ENCODE assay signal across 28 mouse cellular contexts in genomic region chr8:128260836-128261235, GRCm38 (mm10).
DNase-seq lines count a peak whose midpoint lies in the region; ATAC-seq lines count a peak whose summit lies in the region.
"Had no signal": no experiment of that assay in that cellular context is flagged by ENCODE, and none has a peak within 500 bp of the region (broad histone marks: within the 10 kb centered on the region; RNA-seq: fewer than 3 reads in every experiment).

No protein-coding gene starts in this region.

- H3K4me2 ChIP-seq in forebrain, embryonic 16.5 days (ENCODE audit: low read length): no peak overlapping the region
- H3K4me2 ChIP-seq in forebrain, embryonic 12.5 days: no peak overlapping the region
- H3K4me2 ChIP-seq: embryonic facial prominence, embryonic 13.5 days; forebrain, embryonic 13.5 days; heart, embryonic 12.5 days; heart, embryonic 15.5 days; hindbrain, embryonic 14.5 days had no signal

- no peak overlapping the region for H3K9ac ChIP-seq in forebrain, embryonic 16.5 days (replicated peaks; ENCODE audit: low read depth, low read length)
- no peak overlapping the region for H3K9ac ChIP-seq in forebrain, embryonic 12.5 days
- H3K9ac ChIP-seq: embryonic facial prominence, embryonic 13.5 days; forebrain, embryonic 13.5 days; forebrain, postnatal 0 days; heart, embryonic 12.5 days; heart, embryonic 15.5 days; hindbrain, embryonic 14.5 days had no signal

- H3K27me3 ChIP-seq in forebrain, embryonic 16.5 days (replicated peaks; ENCODE audit: control insufficient read depth, insufficient read depth, low read length): no peaks in the 10 kb centered on the region
- H3K27me3 ChIP-seq in forebrain, embryonic 12.5 days: no peaks in the 10 kb centered on the region
- H3K27me3 ChIP-seq: embryonic facial prominence, embryonic 13.5 days; forebrain, embryonic 13.5 days; heart, embryonic 12.5 days; heart, embryonic 15.5 days had no signal

- peaks cover 8% of the 10 kb centered on the region for H3K4me1 ChIP-seq in forebrain, embryonic 16.5 days (replicated peaks; ENCODE audit: control insufficient read depth, insufficient read depth, low read length)
- peaks cover 18% of the 10 kb centered on the region for H3K4me1 ChIP-seq in forebrain, embryonic 12.5 days
- H3K4me1 ChIP-seq: heart, embryonic 12.5 days had no signal

- peak; percentile 6 for DNase-seq in cerebellum, adult 9-10 months
- no peak for DNase-seq in cerebellum, adult 11 months
- peak; percentile 24 for DNase-seq in left cerebral cortex, postnatal 4 days
- no peak for DNase-seq in left cerebral cortex, postnatal 36 days (ENCODE audit: low spot score in 2 of 2)
- peak; percentile 27 to 33 for DNase-seq in cerebellum, postnatal 36 days
- no peak for DNase-seq in gastrocnemius, adult 8-10 months (ENCODE audit: low spot score in 2 of 2)
- DNase-seq: adrenal gland, adult 2 months; adrenal gland, postnatal 14 days; embryo, embryonic 11 days; gastrocnemius, adult 2 months; gastrocnemius, postnatal 25 days; heart, adult 18-20 months; heart, postnatal 10 days; heart, postnatal 36 days; kidney, adult 2 months had no signal

- no peaks in the 10 kb centered on the region for H3K9me3 ChIP-seq in forebrain, embryonic 16.5 days (ENCODE audit: control insufficient read depth, low read length)
- H3K9me3 ChIP-seq in forebrain, embryonic 12.5 days: no peaks in the 10 kb centered on the region
- H3K9me3 ChIP-seq: embryonic facial prominence, embryonic 10.5 days; embryonic facial prominence, embryonic 13.5 days; forebrain, embryonic 13.5 days; heart, embryonic 12.5 days; heart, embryonic 15.5 days; hindbrain, embryonic 10.5 days had no signal

- ATAC-seq in forebrain, embryonic 16.5 days: no peak
- ATAC-seq in forebrain, embryonic 12.5 days (ENCODE audit: low FRiP score): no peak
- ATAC-seq: CD4-positive, CD25-positive, alpha-beta regulatory T cell, adult 4 months; forebrain, embryonic 13.5 days; forebrain, postnatal 0 days; intestine, postnatal 0 days had no signal

- peak overlapping the region; percentile 31; the same call in 1 of the 2 replicates for H3K27ac ChIP-seq in forebrain, embryonic 16.5 days (ENCODE audit: low read length)
- no peak overlapping the region for H3K27ac ChIP-seq in forebrain, embryonic 12.5 days
- H3K27ac ChIP-seq: embryonic facial prominence, embryonic 10.5 days; embryonic facial prominence, embryonic 13.5 days; forebrain, embryonic 13.5 days; gastrocnemius, adult 2 months; heart, embryonic 15.5 days; hindbrain, embryonic 10.5 days; hindbrain, embryonic 14.5 days had no signal

- H3K4me3 ChIP-seq in forebrain, embryonic 16.5 days (replicated peaks; ENCODE audit: low read length): no peak overlapping the region
- no peak overlapping the region for H3K4me3 ChIP-seq in forebrain, embryonic 12.5 days (replicated peaks)
- H3K4me3 ChIP-seq: embryonic facial prominence, embryonic 10.5 days; embryonic facial prominence, embryonic 13.5 days; erythroblast, embryonic 14.5 days; forebrain, embryonic 13.5 days; gastrocnemius, adult 2 months; heart, embryonic 12.5 days; heart, embryonic 15.5 days; hindbrain, embryonic 10.5 days had no signal

- intact Hi-C loops in left cerebral cortex, postnatal 4 days (cut with DNase I): no loop called here
- intact Hi-C loops in left cerebral cortex, postnatal 36 days (cut with DNase I): no loop called here

- 65% methylated on average over 3 of the region's 3 CpGs for WGBS in forebrain, embryonic 16.5 days
- WGBS in forebrain, embryonic 12.5 days: 84% methylated on average over 3 of the region's 3 CpGs

- H3K36me3 ChIP-seq in forebrain, embryonic 16.5 days (ENCODE audit: control insufficient read depth, insufficient read depth): no peaks in the 10 kb centered on the region
- H3K36me3 ChIP-seq in forebrain, embryonic 12.5 days (replicated peaks): no peaks in the 10 kb centered on the region
- H3K36me3 ChIP-seq: embryonic facial prominence, embryonic 10.5 days; embryonic facial prominence, embryonic 13.5 days; heart, embryonic 12.5 days; heart, embryonic 15.5 days; hindbrain, embryonic 10.5 days had no signal

Comparison
In these comparisons a context has a peak if more than half of its experiments do, and no peak if none do; other contexts are left out.
1. DNase-seq: peak in cerebellum, adult 9-10 months (single experiment), left cerebral cortex, postnatal 4 days (single experiment) and cerebellum, postnatal 36 days (2 of 2); none in cerebellum, adult 11 months (single experiment), left cerebral cortex, postnatal 36 days (0 of 2) and gastrocnemius, adult 8-10 months (0 of 2).